In the genomic region with DNA sequence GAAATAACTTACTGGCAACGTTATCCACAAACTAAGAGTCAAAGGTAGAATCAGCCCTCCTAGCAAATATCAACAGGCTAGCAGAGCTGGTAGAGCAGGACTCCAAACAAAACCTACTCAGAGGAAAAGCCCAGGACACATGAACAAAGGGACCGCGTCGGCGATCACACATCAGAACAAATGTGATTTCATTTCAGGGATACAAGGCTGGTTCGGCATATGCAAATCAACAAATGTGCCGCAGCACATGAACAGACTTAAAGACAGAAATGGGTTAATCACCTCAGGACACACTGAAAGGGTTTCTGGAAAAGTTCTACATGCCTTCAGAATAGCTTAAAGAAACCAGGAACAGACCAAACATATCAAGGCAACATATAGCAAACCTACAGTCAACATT, we compare ENCODE assay signal across 25 mouse cellular contexts.
"Had no signal": no experiment of that assay in that cellular context is flagged by ENCODE, and none has a peak within 500 bp of the region (broad histone marks: within the 10 kb centered on the region; RNA-seq: fewer than 3 reads in every experiment).

No protein-coding gene starts in this region.

- H3K4me2 ChIP-seq: embryonic facial prominence, embryonic 12.5 days; embryonic facial prominence, embryonic 13.5 days; embryonic facial prominence, embryonic 15.5 days; forebrain, embryonic 12.5 days; forebrain, embryonic 13.5 days; forebrain, embryonic 15.5 days had no signal

- H3K9ac ChIP-seq: embryonic facial prominence, embryonic 12.5 days; embryonic facial prominence, embryonic 13.5 days; embryonic facial prominence, embryonic 15.5 days; forebrain, embryonic 12.5 days; forebrain, embryonic 13.5 days; forebrain, embryonic 15.5 days; forebrain, postnatal 0 days had no signal

- H3K27me3 ChIP-seq: embryonic facial prominence, embryonic 12.5 days; embryonic facial prominence, embryonic 13.5 days; embryonic facial prominence, embryonic 15.5 days; forebrain, embryonic 12.5 days; forebrain, embryonic 13.5 days; forebrain, embryonic 15.5 days had no signal

- H3K9me3 ChIP-seq: embryonic facial prominence, embryonic 10.5 days; embryonic facial prominence, embryonic 12.5 days; embryonic facial prominence, embryonic 13.5 days; embryonic facial prominence, embryonic 15.5 days; forebrain, embryonic 10.5 days; forebrain, embryonic 12.5 days; forebrain, embryonic 13.5 days; forebrain, embryonic 15.5 days; heart, embryonic 10.5 days had no signal

- H3K36me3 ChIP-seq: embryonic facial prominence, embryonic 12.5 days; forebrain, embryonic 12.5 days; forebrain, embryonic 15.5 days had no signal

- DNase-seq: cerebellum, adult 8-10 months; cerebellum, adult 9-10 months; cerebellum, adult 9-11 months; cerebellum, postnatal 10 days; cerebellum, postnatal 14 days; cerebellum, postnatal 25 days; cerebellum, postnatal 36 days; embryo, embryonic 11 days; forebrain, postnatal 0 days; gastrocnemius, adult 2 months; gastrocnemius, postnatal 10 days; gastrocnemius, postnatal 14 days; gastrocnemius, postnatal 25 days; gastrocnemius, postnatal 36 days; heart, adult 18-20 months had no signal

- H3K4me3 ChIP-seq: embryonic facial prominence, embryonic 10.5 days; embryonic facial prominence, embryonic 12.5 days; embryonic facial prominence, embryonic 13.5 days; embryonic facial prominence, embryonic 15.5 days; erythroblast, embryonic 14.5 days; forebrain, embryonic 10.5 days; forebrain, embryonic 12.5 days; forebrain, embryonic 13.5 days; forebrain, embryonic 15.5 days; gastrocnemius, adult 2 months; heart, embryonic 10.5 days had no signal

- H3K27ac ChIP-seq: embryonic facial prominence, embryonic 10.5 days; embryonic facial prominence, embryonic 12.5 days; embryonic facial prominence, embryonic 13.5 days; embryonic facial prominence, embryonic 15.5 days; forebrain, embryonic 10.5 days; forebrain, embryonic 12.5 days; forebrain, embryonic 13.5 days; forebrain, embryonic 15.5 days; gastrocnemius, adult 2 months; heart, embryonic 10.5 days had no signal

- H3K4me1 ChIP-seq: embryonic facial prominence, embryonic 10.5 days; embryonic facial prominence, embryonic 12.5 days; embryonic facial prominence, embryonic 15.5 days; forebrain, embryonic 10.5 days; forebrain, embryonic 12.5 days; forebrain, embryonic 13.5 days; forebrain, embryonic 15.5 days had no signal
